Mouse (Mus musculus) intestine, embryonic 15.5 days (tissue): ENCODE data around the gene Snf8. TPM values are rescaled to one million over a fixed set of nuclear protein-coding genes. Genes with fewer than 3 reads are reported as not detected.

Experiments
- ATAC-seq: fragments of 200-750 bp; cut with Nextera tagmentation; 2 replicates; pipeline ENCODE4 v1.8.0; 2017; ENCODE audit warnings: moderate TSS enrichment, moderate library complexity
- H3K27ac ChIP-seq: fragments of 300-500 bp; sonication (generic); 2 replicates; pipeline ENCODE4 v1.5.1; 2015; ENCODE audit warnings: mild to moderate bottlenecking, inconsistent platforms
- H3K27me3 ChIP-seq: fragments of 300-500 bp; sonication (generic); replicated peaks from 2 replicates; pipeline ENCODE4 v1.6.1; 2015; ENCODE audit warnings: inconsistent platforms
- H3K36me3 ChIP-seq: fragments of 300-500 bp; sonication (generic); 2 replicates; pipeline ENCODE4 v1.6.1; 2015; ENCODE audit warnings: inconsistent platforms
- H3K4me1 ChIP-seq: fragments of 300-500 bp; sonication (generic); replicated peaks from 2 replicates; pipeline ENCODE4 v1.6.1; 2015; ENCODE audit warnings: inconsistent platforms
- H3K4me2 ChIP-seq: fragments of 300-500 bp; sonication (generic); replicated peaks from 2 replicates; pipeline ENCODE4 v1.6.1; 2015; ENCODE audit warnings: mild to moderate bottlenecking, inconsistent platforms
- H3K4me3 ChIP-seq: fragments of 300-500 bp; sonication (generic); replicated peaks from 2 replicates; pipeline ENCODE4 v1.5.1; 2015; ENCODE audit warnings: inconsistent platforms
- H3K9ac ChIP-seq: fragments of 300-500 bp; sonication (generic); 2 replicates; pipeline ENCODE4 v1.6.1; 2015; ENCODE audit warnings: inconsistent platforms
- H3K9me3 ChIP-seq: fragments of 300-500 bp; sonication (generic); 2 replicates; pipeline ENCODE4 v1.6.1; 2016; ENCODE audit warnings: inconsistent platforms
- WGBS: fragments of 180-500 bp; shearing (Covaris S2); methylation state at CpG from one replicate; pipeline ENCODE4 v1.1.7; 2015; 5-methylcytosine and 5-hydroxymethylcytosine counted together
- polyA plus RNA-seq: library from polyadenylated mRNA; unstranded; fragments of >200 nt; fragmentation: Nextera tagmentation; extraction: Ambion mirVana; gene quantifications from 2 replicates; pipeline ENCODE4 v1.2.1, GENCODE M21; 2015

The Snf8 gene
- polyA plus RNA-seq, 1 experiment from 2014 or later = 96.3 TPM

GRCm38 (mm10) chr11:96033264-96033663 is 1.4 kb upstream of the Snf8 start:
- no peaks in the 10 kb centered on the region for H3K9me3 ChIP-seq
- no peak for ATAC-seq
- H3K4me2 ChIP-seq = no peak overlapping the region
- H3K9ac ChIP-seq = no peak overlapping the region
- H3K27me3 ChIP-seq = no peaks in the 10 kb centered on the region
- peaks cover 6% of the 10 kb centered on the region for H3K4me1 ChIP-seq
- H3K4me3 ChIP-seq = no peak overlapping the region
- 100% methylated on average over 3 of the region's 3 CpGs for WGBS
- peaks cover 2% of the 10 kb centered on the region; the same call in 1 of the 2 replicates for H3K36me3 ChIP-seq
- H3K27ac ChIP-seq = no peak overlapping the region

GRCm38 (mm10) chr11:96034116-96034515 is 569 bp upstream of the Snf8 start:
- no peak overlapping the region for H3K27ac ChIP-seq
- H3K4me2 ChIP-seq = peak overlapping the region; percentile 87
- peak overlapping the region; percentile 82 for H3K4me3 ChIP-seq
- H3K9ac ChIP-seq = peak overlapping the region; percentile 73; the same call in 1 of the 2 replicates
- no peak for ATAC-seq
- H3K36me3 ChIP-seq = peaks cover 5% of the 10 kb centered on the region; the same call in 1 of the 2 replicates
- 48% methylated on average over 8 of the region's 8 CpGs for WGBS
- H3K9me3 ChIP-seq = no peaks in the 10 kb centered on the region
- no peaks in the 10 kb centered on the region for H3K27me3 ChIP-seq
- H3K4me1 ChIP-seq = peaks cover 6% of the 10 kb centered on the region

- no peak overlapping the region for H3K27ac ChIP-seq
- 4% methylated on average over 6 of the region's 6 CpGs for WGBS
These were observed 448 bp downstream of the Snf8 start for GRCm38 (mm10) chr11:96035133-96035532.

GRCm38 (mm10) chr11:96037499-96037898 is 2.8 kb downstream of the Snf8 start:
- 81% methylated on average over 5 of the region's 5 CpGs for WGBS
- H3K27me3 ChIP-seq = no peaks in the 10 kb centered on the region

More at GRCm38 (mm10) chr11:96035133-96035532, 448 bp downstream of the Snf8 start:
- Histone ChIP-seq H3K4me1 (peaks cover 6% of the 10 kb centered on the region), H3K27me3 (no peaks in the 10 kb centered on the region), H3K36me3 (peaks cover 9% of the 10 kb centered on the region; the same call in 1 of the 2 replicates), H3K9me3 (no peaks in the 10 kb centered on the region), H3K4me3 (peak overlapping the region; percentile 82), H3K4me2 (peak overlapping the region; percentile 87), H3K9ac (peak overlapping the region; percentile 73)
- ATAC-seq = peak; percentile 26

GRCm38 (mm10) chr11:96038560-96038959 is 3.9 kb downstream of the Snf8 start:
- peaks cover 6% of the 10 kb centered on the region for H3K4me1 ChIP-seq
- no peaks in the 10 kb centered on the region for H3K9me3 ChIP-seq
- ATAC-seq = no peak
- peaks cover 9% of the 10 kb centered on the region; the same call in 1 of the 2 replicates for H3K36me3 ChIP-seq
- no peak overlapping the region for H3K4me3 ChIP-seq
- no peak overlapping the region for H3K4me2 ChIP-seq
- no peak overlapping the region for H3K27ac ChIP-seq
- H3K9ac ChIP-seq = no peak overlapping the region
- 75% methylated on average over 1 of the region's 1 CpGs for WGBS
- H3K27me3 ChIP-seq = no peaks in the 10 kb centered on the region

More at GRCm38 (mm10) chr11:96037499-96037898, 2.8 kb downstream of the Snf8 start:
- no peaks in the 10 kb centered on the region for H3K9me3 ChIP-seq
- peaks cover 9% of the 10 kb centered on the region; the same call in 1 of the 2 replicates for H3K36me3 ChIP-seq
- H3K27ac ChIP-seq = no peak overlapping the region
- no peak overlapping the region for H3K9ac ChIP-seq
- H3K4me1 ChIP-seq = peaks cover 6% of the 10 kb centered on the region
- no peak overlapping the region for H3K4me2 ChIP-seq
- no peak for ATAC-seq
- no peak overlapping the region for H3K4me3 ChIP-seq

GRCm38 (mm10) chr11:96044803-96045567 is 10.3 kb downstream of the Snf8 start:
- no peak overlapping the region for H3K9ac ChIP-seq
- H3K27ac ChIP-seq = no peak overlapping the region
- 86% methylated on average over 11 of the region's 11 CpGs for WGBS
- no peak overlapping the region for H3K4me2 ChIP-seq
- H3K4me1 ChIP-seq = no peaks in the 10 kb centered on the region
- ATAC-seq = no peak
- no peaks in the 10 kb centered on the region for H3K27me3 ChIP-seq
- no peaks in the 10 kb centered on the region for H3K9me3 ChIP-seq
- H3K4me3 ChIP-seq = no peak overlapping the region
- H3K36me3 ChIP-seq = peaks cover 27% of the 10 kb centered on the region

- Histone ChIP-seq H3K4me1 (no peaks in the 10 kb centered on the region), H3K4me3 (no peak overlapping the region), H3K36me3 (peaks cover 36% of the 10 kb centered on the region), H3K27me3 (no peaks in the 10 kb centered on the region), H3K27ac (no peak overlapping the region), H3K9me3 (no peaks in the 10 kb centered on the region), H3K4me2 (no peak overlapping the region), H3K9ac (no peak overlapping the region)
- no peak for ATAC-seq
- WGBS = 86% methylated on average over 8 of the region's 8 CpGs
These were observed 11.3 kb downstream of the Snf8 start for GRCm38 (mm10) chr11:96046028-96046427.

GRCm38 (mm10) chr11:96046793-96047192 is 12.1 kb downstream of the Snf8 start:
- Histone ChIP-seq H3K4me2 (no peak overlapping the region), H3K36me3 (peaks cover 42% of the 10 kb centered on the region), H3K27ac (0 out of 2 replicates have a peak overlapping the region, but pooled peaks have one; percentile 7), H3K9ac (no peak overlapping the region), H3K9me3 (no peaks in the 10 kb centered on the region), H3K4me1 (no peaks in the 10 kb centered on the region), H3K4me3 (no peak overlapping the region), H3K27me3 (no peaks in the 10 kb centered on the region)
- 80% methylated on average over 2 of the region's 2 CpGs for WGBS
- ATAC-seq = no peak

GRCm38 (mm10) chr11:96047469-96048373 is 13.0 kb downstream of the Snf8 start:
- ATAC-seq = no peak
- Histone ChIP-seq H3K9ac (no peak overlapping the region), H3K27ac (no peak overlapping the region), H3K4me2 (no peak overlapping the region), H3K36me3 (peaks cover 47% of the 10 kb centered on the region), H3K4me1 (no peaks in the 10 kb centered on the region), H3K9me3 (no peaks in the 10 kb centered on the region), H3K27me3 (no peaks in the 10 kb centered on the region), H3K4me3 (no peak overlapping the region)
- 78% methylated on average over 4 of the region's 4 CpGs for WGBS

- Histone ChIP-seq H3K4me1 (no peaks in the 10 kb centered on the region), H3K36me3 (peaks cover 59% of the 10 kb centered on the region), H3K9ac (no peak overlapping the region), H3K4me3 (no peak overlapping the region), H3K27ac (no peak overlapping the region), H3K9me3 (no peaks in the 10 kb centered on the region), H3K4me2 (no peak overlapping the region), H3K27me3 (no peaks in the 10 kb centered on the region)
- ATAC-seq = no peak
- 84% methylated on average over 4 of the region's 4 CpGs for WGBS
These were observed 15.3 kb downstream of the Snf8 start for GRCm38 (mm10) chr11:96049939-96050338.

GRCm38 (mm10) chr11:96050854-96051253 is 16.2 kb downstream of the Snf8 start:
- Histone ChIP-seq H3K9me3 (no peaks in the 10 kb centered on the region), H3K36me3 (peaks cover 58% of the 10 kb centered on the region), H3K9ac (no peak overlapping the region), H3K4me2 (no peak overlapping the region), H3K27ac (no peak overlapping the region), H3K27me3 (no peaks in the 10 kb centered on the region), H3K4me1 (no peaks in the 10 kb centered on the region), H3K4me3 (no peak overlapping the region)
- WGBS = 94% methylated on average over 3 of the region's 3 CpGs
- ATAC-seq = no peak

GRCm38 (mm10) chr11:96058309-96058708 is 23.6 kb downstream of the Snf8 start:
- H3K4me1 ChIP-seq = peaks cover 6% of the 10 kb centered on the region; the same call in 1 of the 2 replicates
- no peak overlapping the region for H3K4me3 ChIP-seq
- H3K9me3 ChIP-seq = no peaks in the 10 kb centered on the region
- no peak overlapping the region for H3K27ac ChIP-seq
- no peaks in the 10 kb centered on the region for H3K27me3 ChIP-seq
- H3K9ac ChIP-seq = no peak overlapping the region
- ATAC-seq = no peak
- WGBS = 86% methylated on average over 4 of the region's 4 CpGs
- peaks cover 24% of the 10 kb centered on the region for H3K36me3 ChIP-seq
- H3K4me2 ChIP-seq = no peak overlapping the region
